Mouse (Mus musculus): ENCODE data around the gene Ankfn1.

Gene Ankfn1

DNA sequence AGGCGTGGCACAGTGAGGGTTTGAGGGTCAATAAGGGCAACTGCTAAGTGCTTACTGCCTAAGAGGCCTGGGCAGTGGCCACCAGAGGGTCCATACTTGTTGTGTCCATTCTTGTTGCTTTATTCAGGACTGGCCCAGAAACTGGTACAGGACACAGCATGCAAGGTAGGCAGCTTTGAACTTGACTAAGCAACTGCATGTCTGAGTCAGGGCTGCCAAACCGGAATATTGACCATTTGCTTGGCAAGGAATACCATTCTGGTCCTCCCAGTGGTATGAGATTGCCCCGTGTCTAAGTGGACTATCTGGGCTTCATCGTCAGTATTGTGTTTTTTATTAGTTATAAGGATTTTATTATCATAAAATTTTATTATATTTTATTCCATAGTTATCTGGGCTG lies 312.1 kb downstream of the Ankfn1 start:
- DNase-seq (ENCODE audit: low spot score in 2 of 2) = peak; percentile 12 to 23

GRCm38 (mm10) chr11:89462216-89462615 lies 315.2 kb downstream of the Ankfn1 start:
- no peak for DNase-seq (ENCODE audit: low spot score in 2 of 2)

GRCm38 (mm10) chr11:89459437-89459836 lies 318.0 kb downstream of the Ankfn1 start:
- no peak for DNase-seq (ENCODE audit: low spot score in 2 of 2)

- no peak for DNase-seq (ENCODE audit: low spot score in 2 of 2)
Measured at GRCm38 (mm10) chr11:89455647-89456231, 321.7 kb downstream of the Ankfn1 start.

DNA sequence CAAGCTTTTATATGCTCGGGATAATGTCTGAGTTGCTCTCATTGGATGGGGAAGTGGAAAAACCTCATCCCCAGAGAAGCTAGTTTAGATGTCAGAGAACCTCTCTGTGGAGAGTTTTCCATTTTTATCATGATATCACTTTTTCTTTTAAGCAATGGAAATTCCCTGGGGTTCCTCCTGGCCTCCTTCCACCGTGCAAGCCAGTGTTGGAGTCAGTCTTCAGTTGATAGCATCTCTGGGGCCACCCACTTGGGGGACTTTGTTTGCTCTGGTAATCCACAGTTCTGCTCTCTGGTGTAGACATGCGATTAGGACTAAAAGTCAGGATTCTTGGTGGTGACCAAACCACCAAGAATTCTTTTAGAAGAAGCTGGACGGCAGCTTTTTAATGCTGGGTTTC lies 322.8 kb downstream of the Ankfn1 start:
- no peak for DNase-seq (ENCODE audit: low spot score in 2 of 2)

DNA sequence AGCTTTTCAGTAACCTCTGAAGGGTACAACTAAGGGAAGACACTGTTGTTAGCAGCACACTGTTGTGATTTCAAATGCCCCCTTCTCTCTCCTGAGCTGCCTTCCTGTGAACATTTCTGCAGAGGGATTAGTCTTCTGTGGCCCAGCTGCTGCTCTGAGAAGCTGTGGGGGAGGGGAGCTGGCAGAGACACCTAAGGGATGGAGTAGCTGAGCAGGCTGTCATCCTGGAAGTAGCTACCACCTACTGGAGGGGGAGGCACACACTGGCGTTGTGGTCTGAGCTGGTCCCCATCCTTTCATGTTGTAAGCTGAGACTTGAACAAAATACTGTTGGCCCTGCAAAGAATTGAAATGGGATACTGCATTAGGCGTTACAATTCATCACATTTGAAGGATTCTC lies 324.6 kb downstream of the Ankfn1 start:
- no peak for DNase-seq (ENCODE audit: low spot score in 2 of 2)

- DNase-seq (ENCODE audit: low spot score in 2 of 2) = no peak
Measured at GRCm38 (mm10) chr11:89450406-89450805, 327.0 kb downstream of the Ankfn1 start.

GRCm38 (mm10) chr11:89448986-89449385 lies 328.5 kb downstream of the Ankfn1 start:
- DNase-seq (ENCODE audit: low spot score in 2 of 2) = no peak

DNA sequence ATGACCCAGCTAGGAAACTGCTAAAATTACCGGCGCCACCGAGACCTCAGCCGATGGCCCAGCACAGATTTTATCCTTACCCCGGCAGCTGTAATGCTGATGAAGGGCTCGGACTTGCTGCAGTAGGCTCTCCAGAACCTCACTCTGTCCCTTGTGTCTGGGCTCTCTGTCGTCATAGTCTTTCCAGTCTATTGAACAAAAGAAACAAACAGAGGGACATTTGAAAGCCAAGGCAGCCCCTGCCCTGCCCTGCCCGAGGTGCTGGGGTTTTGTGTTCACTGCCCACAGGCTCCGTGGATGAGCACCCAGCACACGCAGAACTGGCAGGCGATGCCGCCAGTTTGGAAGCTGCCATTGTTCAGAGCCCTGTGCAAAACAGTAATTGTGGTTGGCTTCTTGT lies 330.0 kb downstream of the Ankfn1 start:
- no peak for DNase-seq (ENCODE audit: low spot score in 2 of 2)

DNA sequence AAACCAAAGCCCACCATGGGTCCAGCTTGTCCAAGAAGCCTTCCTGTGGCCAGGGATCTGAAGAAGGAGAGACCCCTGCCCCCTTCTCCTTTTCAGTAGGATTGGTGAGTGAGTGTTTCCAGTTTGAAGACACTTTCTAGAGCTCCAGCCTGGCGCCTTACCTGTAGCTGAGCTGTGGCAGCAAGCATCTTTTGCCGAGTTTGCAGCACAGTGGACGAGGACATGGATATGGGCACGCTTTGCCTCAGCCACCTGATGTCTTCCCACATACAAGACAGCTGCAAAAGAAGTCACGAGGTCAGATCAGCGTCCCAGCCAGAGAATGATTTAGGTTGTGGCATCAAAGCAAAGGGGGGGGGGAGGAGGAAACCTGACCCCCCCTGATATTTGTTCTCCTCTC lies 336.9 kb downstream of the Ankfn1 start:
- no peak for DNase-seq (ENCODE audit: low spot score in 2 of 2)

DNA sequence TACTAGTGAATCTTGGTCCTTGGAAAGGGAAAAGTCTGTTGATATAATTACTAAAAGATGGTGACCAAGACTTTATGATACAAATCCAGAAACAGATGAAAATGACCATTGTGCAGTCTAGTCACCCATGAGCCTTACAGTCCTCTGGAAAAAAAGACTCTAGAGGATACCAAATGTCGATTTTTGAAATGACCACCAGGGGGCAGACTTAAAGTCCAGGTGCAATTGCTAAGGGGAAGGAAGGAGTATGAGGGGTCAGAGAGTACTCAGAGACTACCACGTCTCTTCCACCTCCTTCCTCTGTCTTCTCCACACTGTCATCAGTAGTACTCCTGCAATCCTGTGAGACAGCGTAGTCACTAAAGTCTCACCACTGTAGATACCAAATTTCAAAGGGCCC lies 353.1 kb downstream of the Ankfn1 start:
- no peak for DNase-seq (ENCODE audit: low spot score in 2 of 2)

- DNase-seq (ENCODE audit: low spot score in 2 of 2) = no peak
Measured at GRCm38 (mm10) chr11:89422637-89423036, 354.8 kb downstream of the Ankfn1 start.

DNA sequence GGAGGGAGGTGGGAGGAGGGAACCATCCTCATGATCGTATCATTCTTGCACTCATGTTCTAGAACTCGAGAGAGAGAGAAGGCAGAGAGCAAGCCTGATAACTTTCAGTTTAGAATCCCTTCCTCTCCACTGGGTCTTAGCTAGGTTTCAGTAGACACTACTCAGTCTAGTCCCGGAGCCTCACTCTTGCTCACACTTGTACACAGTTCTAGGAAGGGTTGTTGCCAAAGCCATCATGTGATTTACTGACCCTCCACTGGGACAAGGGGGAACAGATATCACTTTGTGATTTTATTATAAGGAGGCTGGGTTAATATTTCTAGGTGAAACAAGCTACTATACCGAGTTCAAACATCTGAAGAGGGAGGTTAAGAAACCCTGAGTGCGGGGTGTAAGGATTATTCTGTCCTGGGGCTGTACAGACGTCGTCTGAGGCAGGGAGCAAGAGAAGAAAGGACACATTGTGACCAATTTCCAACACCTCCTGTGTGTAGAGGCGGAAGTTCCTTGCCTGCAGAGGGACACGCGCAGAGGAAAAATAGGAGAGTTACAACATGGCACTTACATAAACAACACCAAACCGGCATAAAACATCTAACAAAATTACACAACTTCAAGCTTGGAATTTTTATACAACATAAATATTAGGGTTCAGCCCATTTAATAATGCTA lies 356.6 kb downstream of the Ankfn1 start:
- DNase-seq (ENCODE audit: low spot score in 2 of 2) = no peak

- DNase-seq (ENCODE audit: low spot score in 2 of 2) = no peak
Measured at GRCm38 (mm10) chr11:89419863-89420262, 357.6 kb downstream of the Ankfn1 start.

DNA sequence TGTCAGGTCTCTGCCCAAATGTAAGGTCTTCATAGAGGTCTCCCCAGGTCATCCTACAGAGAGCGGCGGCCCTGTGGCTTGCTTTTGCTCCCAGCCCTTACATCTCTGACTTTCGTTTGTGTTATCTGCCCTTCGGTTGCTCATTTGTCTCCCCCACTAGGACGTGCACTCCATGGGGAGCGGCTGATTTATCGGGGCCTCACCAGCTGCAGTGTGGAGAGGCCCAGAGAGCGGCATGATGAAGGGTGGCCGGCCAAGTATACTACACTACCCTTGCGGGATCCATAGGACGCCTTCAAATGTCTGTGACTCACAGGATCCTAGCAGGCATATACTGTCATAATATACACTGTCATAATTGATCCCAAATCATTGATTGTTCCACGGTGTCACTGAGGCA lies 358.8 kb downstream of the Ankfn1 start:
- no peak for DNase-seq (ENCODE audit: low spot score in 2 of 2)

DNA sequence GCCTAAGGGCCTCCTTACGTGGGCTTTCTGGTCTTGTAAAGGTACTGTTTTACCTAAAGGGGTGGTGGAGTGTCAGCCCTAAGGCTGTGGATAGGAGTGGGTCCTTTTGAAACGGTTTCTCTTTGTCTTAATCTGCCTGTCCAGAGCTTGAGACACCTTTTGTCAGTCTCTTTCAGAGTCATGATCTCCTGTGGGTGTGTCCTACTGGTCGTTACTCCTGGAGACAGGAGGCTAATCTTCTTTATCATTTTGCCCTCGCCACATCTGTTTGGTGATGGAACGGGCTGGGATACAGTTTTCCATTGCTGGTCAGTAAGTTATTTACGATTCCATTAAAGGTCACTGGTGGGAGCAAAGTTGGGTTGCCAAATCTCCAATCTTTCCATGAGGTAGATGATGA lies 360.7 kb downstream of the Ankfn1 start:
- no peak for DNase-seq (ENCODE audit: low spot score in 2 of 2)

DNA sequence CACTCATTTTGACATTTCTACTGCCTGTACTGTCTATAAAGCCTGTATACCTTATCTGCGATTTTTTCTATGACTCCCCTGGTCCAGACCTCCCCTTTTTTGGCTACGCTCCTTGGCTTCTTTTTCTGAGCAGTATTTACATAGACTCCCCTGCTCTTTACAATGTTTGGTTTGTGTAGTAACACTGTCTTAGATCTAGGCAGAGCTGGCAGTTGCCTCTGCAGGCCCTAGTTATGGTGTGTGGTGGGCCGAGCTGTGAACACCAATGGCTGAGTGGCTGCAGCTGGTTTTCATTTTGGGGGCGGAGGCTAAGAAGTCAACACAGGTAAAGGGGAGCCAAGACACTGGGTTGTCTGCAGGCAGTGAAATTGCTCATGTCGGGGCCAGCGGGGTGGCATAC lies 368.7 kb downstream of the Ankfn1 start:
- no peak for DNase-seq (ENCODE audit: low spot score in 2 of 2)

DNA sequence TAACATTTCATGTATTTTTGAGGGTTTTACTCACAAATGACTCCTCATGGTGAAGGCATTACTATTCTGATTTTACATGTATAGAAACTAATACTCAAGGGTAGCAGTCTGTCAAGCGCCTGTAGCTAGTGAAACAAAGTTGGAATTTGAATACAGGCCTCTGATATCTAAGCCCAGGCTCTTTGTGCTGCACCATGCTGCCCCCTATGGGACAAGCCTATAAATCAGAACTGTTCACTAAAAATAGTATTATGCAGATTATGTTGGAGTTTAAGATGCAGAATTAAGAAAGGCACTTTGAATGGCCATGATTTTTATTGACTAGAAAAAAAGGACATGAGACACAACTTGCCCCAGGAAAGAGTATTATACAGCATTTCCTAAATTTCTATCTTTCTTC lies 373.0 kb downstream of the Ankfn1 start:
- no peak for DNase-seq (ENCODE audit: low spot score in 2 of 2)

- no peak for DNase-seq (ENCODE audit: low spot score in 2 of 2)
Measured at GRCm38 (mm10) chr11:89403436-89403835, 374.0 kb downstream of the Ankfn1 start.

GRCm38 (mm10) chr11:89388851-89389250 lies 388.6 kb downstream of the Ankfn1 start:
- DNase-seq (ENCODE audit: low spot score in 2 of 2) = no peak

- no peak for DNase-seq (ENCODE audit: low spot score in 2 of 2)
Measured at GRCm38 (mm10) chr11:89382634-89383009, 394.8 kb downstream of the Ankfn1 start.

DNA sequence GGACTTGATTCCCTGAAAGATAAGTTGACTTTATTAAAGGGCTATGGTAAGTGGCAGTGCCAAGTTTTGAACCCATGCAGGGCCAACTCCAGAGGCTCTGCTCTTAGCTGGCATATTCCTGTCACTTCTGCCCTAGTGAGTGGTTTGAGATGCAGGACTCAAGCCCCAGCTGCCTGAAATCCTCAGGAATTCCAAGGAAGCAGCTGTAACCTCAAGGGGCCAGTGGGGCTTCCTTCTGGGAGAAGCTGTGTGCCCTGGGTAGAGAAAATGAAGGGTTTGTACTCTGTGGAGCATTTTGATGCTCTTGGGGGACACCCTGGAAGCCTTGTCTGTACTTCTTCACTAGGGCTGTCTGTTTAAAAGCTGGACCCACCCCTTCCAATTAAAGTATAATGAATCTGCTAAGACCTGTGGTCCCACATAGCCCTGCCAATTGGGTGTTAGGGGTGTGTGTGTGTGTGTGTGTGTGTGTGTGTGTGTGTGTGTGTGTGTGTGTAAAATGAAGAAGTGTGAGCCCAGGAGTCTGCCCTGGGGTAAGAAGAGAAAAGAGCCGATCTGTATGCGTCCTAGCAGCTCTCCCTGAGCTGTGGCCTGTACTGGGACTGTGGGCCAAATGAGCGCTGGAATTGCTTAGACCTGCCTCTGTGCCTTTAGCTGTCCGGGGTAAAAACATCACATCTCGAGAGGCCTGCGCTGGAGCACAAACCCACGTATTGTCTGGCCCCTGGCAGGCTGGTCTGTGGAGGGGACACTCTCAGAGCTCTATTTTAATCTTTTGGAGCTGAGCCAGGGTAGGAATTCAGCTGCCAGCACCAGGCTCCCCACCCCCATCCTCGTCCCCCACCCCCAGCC lies 395.4 kb downstream of the Ankfn1 start:
- DNase-seq (ENCODE audit: low spot score in 2 of 2) = no peak

- DNase-seq (ENCODE audit: low spot score in 2 of 2) = no peak
Measured at GRCm38 (mm10) chr11:89370941-89371340, 406.5 kb downstream of the Ankfn1 start.

Measured in urinary bladder, adult 18-20 months (tissue).